Comparison of ENCODE assay signal across 14 mouse cellular contexts in the genomic region with DNA sequence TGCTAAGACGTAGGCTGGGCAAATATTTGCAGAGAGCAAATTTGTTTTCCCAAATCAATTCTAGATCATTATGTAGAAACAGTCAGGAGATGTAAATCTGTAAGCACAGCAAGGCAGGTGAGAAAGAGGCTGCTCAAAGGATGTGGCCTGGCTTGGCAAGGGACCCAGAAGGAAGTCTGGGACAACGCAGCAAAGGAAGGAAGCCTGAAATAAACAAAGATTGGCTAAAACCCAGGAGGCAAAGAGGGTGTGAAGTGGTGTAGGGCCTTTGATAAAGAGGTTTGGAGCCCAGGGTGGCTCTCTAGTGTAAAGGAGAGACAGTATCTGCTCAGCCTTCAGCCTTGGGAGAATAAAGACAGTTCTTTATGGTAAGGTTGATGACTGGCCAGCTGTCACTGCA. TPM values are rescaled to one million over a fixed set of nuclear protein-coding genes. Genes with fewer than 3 reads are reported as not detected.
DNase-seq lines count a peak whose midpoint lies in the region; ATAC-seq and TF ChIP-seq lines count a peak whose summit lies in the region.
"Had no signal": no experiment of that assay in that cellular context is flagged by ENCODE, and none has a peak within 500 bp of the region (broad histone marks: within the 10 kb centered on the region; RNA-seq: fewer than 3 reads in every experiment).

No protein-coding gene starts in this region.

- DNase-seq in heart, adult 11 months, result peak; percentile 96
- no peak for DNase-seq in heart, embryonic 10.5 days (ENCODE audit: low spot score)
- DNase-seq in lung, embryonic 14.5 days, result peak; percentile 63
- no peak for DNase-seq in lung, adult 2 months
- DNase-seq in lung, postnatal 0 days (ENCODE audit: low spot score), result peak; percentile 36
- DNase-seq: B cell, adult 2 months; cerebellum, adult 11-12 months; cerebellum, postnatal 25 days; gastrocnemius, postnatal 36 days; thymus, postnatal 4 days had no signal

- H3K4me2 ChIP-seq in lung, embryonic 14.5 days, result no peak overlapping the region
- H3K4me2 ChIP-seq in lung, postnatal 0 days (replicated peaks; ENCODE audit: low read depth, low read length), result no peak overlapping the region
- no peak overlapping the region for H3K4me2 ChIP-seq in hindbrain, embryonic 13.5 days
- H3K4me2 ChIP-seq: limb, embryonic 15.5 days; midbrain, embryonic 15.5 days had no signal

- TF ChIP-seq EP300 in lung, postnatal 0 days (IDR thresholded peaks at IDR 0.05), result peak; percentile 53

- no peak overlapping the region for H3K9ac ChIP-seq in lung, embryonic 14.5 days
- H3K9ac ChIP-seq in lung, postnatal 0 days (replicated peaks; ENCODE audit: low read depth), result no peak overlapping the region
- H3K9ac ChIP-seq in hindbrain, embryonic 13.5 days, result no peak overlapping the region
- H3K9ac ChIP-seq: limb, embryonic 15.5 days; midbrain, embryonic 15.5 days had no signal

- H3K36me3 ChIP-seq in heart, embryonic 10.5 days, result no peaks in the 10 kb centered on the region
- no peaks in the 10 kb centered on the region for H3K36me3 ChIP-seq in lung, embryonic 14.5 days (ENCODE audit: insufficient read depth)
- no peaks in the 10 kb centered on the region for H3K36me3 ChIP-seq in lung, postnatal 0 days (ENCODE audit: insufficient read depth, low read length)
- H3K36me3 ChIP-seq in hindbrain, embryonic 13.5 days, result no peaks in the 10 kb centered on the region
- H3K36me3 ChIP-seq: limb, embryonic 15.5 days; midbrain, embryonic 15.5 days had no signal

- H3K27ac ChIP-seq in heart, embryonic 10.5 days, result no peak overlapping the region
- no peak overlapping the region for H3K27ac ChIP-seq in lung, embryonic 14.5 days (ENCODE audit: low read depth)
- H3K27ac ChIP-seq in lung, postnatal 0 days (ENCODE audit: low read length), result no peak overlapping the region
- no peak overlapping the region for H3K27ac ChIP-seq in hindbrain, embryonic 13.5 days
- H3K27ac ChIP-seq: limb, embryonic 15.5 days; midbrain, embryonic 15.5 days had no signal

- no peaks in the 10 kb centered on the region for H3K9me3 ChIP-seq in heart, embryonic 10.5 days
- no peaks in the 10 kb centered on the region for H3K9me3 ChIP-seq in lung, embryonic 14.5 days (ENCODE audit: low read depth, low read length)
- no peaks in the 10 kb centered on the region for H3K9me3 ChIP-seq in lung, postnatal 0 days (ENCODE audit: low read length)
- no peaks in the 10 kb centered on the region for H3K9me3 ChIP-seq in hindbrain, embryonic 13.5 days
- H3K9me3 ChIP-seq: limb, embryonic 15.5 days; midbrain, embryonic 15.5 days had no signal

- ATAC-seq in lung, embryonic 14.5 days (ENCODE audit: insufficient read depth), result no peak
- ATAC-seq in lung, postnatal 0 days, result peak; percentile 35; the same call in 1 of the 2 replicates
- no peak for ATAC-seq in hindbrain, embryonic 13.5 days (ENCODE audit: low FRiP score)
- ATAC-seq in granulocyte monocyte progenitor cell, adult 5-6 weeks (replicated peaks; ENCODE audit: poor library complexity, severe bottlenecking), result no peak
- ATAC-seq: midbrain, embryonic 15.5 days had no signal

- H3K4me3 ChIP-seq in heart, embryonic 10.5 days, result no peak overlapping the region
- H3K4me3 ChIP-seq in lung, embryonic 14.5 days (ENCODE audit: low read depth, low read length), result no peak overlapping the region
- no peak overlapping the region for H3K4me3 ChIP-seq in lung, adult 2 months (replicated peaks; ENCODE audit: extremely low read depth, low read depth, low read length)
- H3K4me3 ChIP-seq in lung, postnatal 0 days (ENCODE audit: low read depth, low read length), result no peak overlapping the region
- H3K4me3 ChIP-seq in hindbrain, embryonic 13.5 days, result no peak overlapping the region
- H3K4me3 ChIP-seq: limb, embryonic 15.5 days; midbrain, embryonic 15.5 days had no signal

- H3K4me1 ChIP-seq in heart, embryonic 10.5 days, result peaks cover 31% of the 10 kb centered on the region
- peaks cover 2% of the 10 kb centered on the region; the same call in 1 of the 2 replicates for H3K4me1 ChIP-seq in lung, embryonic 14.5 days (ENCODE audit: insufficient read depth)
- H3K4me1 ChIP-seq in lung, adult 2 months (ENCODE audit: control insufficient read depth, insufficient read depth, low read length), result peaks cover 3% of the 10 kb centered on the region
- peaks cover 7% of the 10 kb centered on the region; the same call in 1 of the 2 replicates for H3K4me1 ChIP-seq in lung, postnatal 0 days (ENCODE audit: insufficient read depth, low read depth, low read length)
- H3K4me1 ChIP-seq in hindbrain, embryonic 13.5 days (replicated peaks), result no peaks in the 10 kb centered on the region
- H3K4me1 ChIP-seq: midbrain, embryonic 15.5 days had no signal

- TF ChIP-seq POLR2A in lung, adult 2 months (IDR thresholded peaks at IDR 0.05; ENCODE audit: borderline replicate concordance, extremely low read depth, low read depth, low read length), result no peak

- 59% methylated on average over 2 of the region's 2 CpGs for WGBS in heart, embryonic 10.5 days
- WGBS in lung, embryonic 14.5 days, result 34% methylated on average over 2 of the region's 2 CpGs
- 19% methylated on average over 2 of the region's 2 CpGs for WGBS in lung, adult 2 months
- 26% methylated on average over 2 of the region's 2 CpGs for WGBS in lung, postnatal 0 days
- 78% methylated on average over 2 of the region's 2 CpGs for WGBS in hindbrain, embryonic 13.5 days

- no peak for TF ChIP-seq CTCF in lung, embryonic 14.5 days (IDR thresholded peaks at IDR 0.05; ENCODE audit: low read depth)
- no peak for TF ChIP-seq CTCF in lung, adult 2 months (IDR thresholded peaks at IDR 0.05; ENCODE audit: insufficient read depth, low read length)
- no peak for TF ChIP-seq CTCF in lung, postnatal 0 days (IDR thresholded peaks at IDR 0.05)

- no peaks in the 10 kb centered on the region for H3K27me3 ChIP-seq in heart, embryonic 10.5 days (ENCODE audit: insufficient read depth, poor library complexity, severe bottlenecking)
- H3K27me3 ChIP-seq in lung, embryonic 14.5 days (ENCODE audit: insufficient read depth, low read length), result no peaks in the 10 kb centered on the region
- H3K27me3 ChIP-seq in lung, postnatal 0 days (replicated peaks; ENCODE audit: insufficient read depth, low read length), result no peaks in the 10 kb centered on the region
- no peaks in the 10 kb centered on the region for H3K27me3 ChIP-seq in hindbrain, embryonic 13.5 days
- H3K27me3 ChIP-seq: limb, embryonic 15.5 days; midbrain, embryonic 15.5 days had no signal

RNA-seq across cellular contexts. Expression of a gene that starts 11.9 kb away (rescaled TPM):
- polyA plus RNA-seq in heart, embryonic 10.5 days (2016; fragmentation: Nextera tagmentation; extraction: Ambion mirVana), result 6.7 and 7.0 TPM in 2 replicates
- polyA plus RNA-seq in lung, embryonic 14.5 days (2014; fragmentation: Nextera tagmentation; extraction: Ambion mirVana), result 33.6 and 33.7 TPM in 2 replicates
- 7.4 and 8.4 TPM in 2 replicates for polyA plus RNA-seq in lung, adult 2 months (2012; rRNA removed)
- 12.5 and 17.3 TPM in 2 replicates for polyA plus RNA-seq in lung, postnatal 0 days (2015; fragmentation: Nextera tagmentation; extraction: Ambion mirVana)
- 7.2 and 9.2 TPM in 2 replicates for polyA plus RNA-seq in hindbrain, embryonic 13.5 days (2015; fragmentation: Nextera tagmentation; extraction: Ambion mirVana)
- total RNA-seq in granulocyte monocyte progenitor cell, adult 5-6 weeks (2014; fragmentation: Nextera tagmentation), result 16.5 and 19.2 TPM in 2 replicates
- 23.0 and 23.7 TPM in 2 replicates for total RNA-seq in granulocyte monocyte progenitor cell, adult 5-6 weeks (2017)

Comparison
In these comparisons a context has a peak if more than half of its experiments do, and no peak if none do; other contexts are left out.
1. DNase-seq: peak in heart, adult 11 months (single experiment), lung, embryonic 14.5 days (single experiment) and lung, postnatal 0 days (single experiment); none in heart, embryonic 10.5 days (single experiment) and lung, adult 2 months (single experiment).